ENCODE assay signal across 8 mouse cellular contexts in the genomic region with DNA sequence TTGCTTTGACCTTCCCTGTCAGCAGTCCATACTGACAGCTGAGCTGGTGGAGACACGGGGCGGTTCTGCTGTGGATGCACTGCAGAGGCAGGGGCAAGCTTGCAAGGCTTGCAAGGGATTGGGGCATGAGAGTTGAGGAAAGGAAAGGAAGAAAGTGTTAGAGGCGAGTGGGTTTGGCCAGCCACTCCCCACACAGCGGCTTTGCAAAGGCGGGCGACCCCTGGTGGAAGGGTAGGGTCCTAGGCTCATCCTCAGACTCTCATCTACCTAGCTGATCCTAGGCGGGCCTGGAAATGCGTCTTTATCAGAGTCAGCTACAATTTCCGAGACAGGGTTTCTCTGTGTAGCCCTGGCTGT. TPM values are rescaled to one million over a fixed set of nuclear protein-coding genes. Genes with fewer than 3 reads are reported as not detected.
DNase-seq lines count a peak whose midpoint lies in the region; ATAC-seq lines count a peak whose summit lies in the region.

No protein-coding gene starts in this region.

- peak; percentile 86 for DNase-seq in forebrain, embryonic 11.5 days (ENCODE audit: low spot score)
- DNase-seq in adrenal gland, adult 18-20 months (ENCODE audit: low spot score in 2 of 2) = peak; percentile 73 to 83
- peak; percentile 78 for DNase-seq in neural tube, embryonic 11.5 days (ENCODE audit: low spot score)
- peak; percentile 87 for DNase-seq in thymus, postnatal 0 days (ENCODE audit: low spot score)

- no peak overlapping the region for H3K4me3 ChIP-seq in forebrain, embryonic 11.5 days (ENCODE audit: low read depth, low read length)
- H3K4me3 ChIP-seq in forebrain, embryonic 16.5 days (replicated peaks; ENCODE audit: low read length) = no peak overlapping the region
- no peak overlapping the region for H3K4me3 ChIP-seq in hindbrain, embryonic 12.5 days
- H3K4me3 ChIP-seq in liver, embryonic 12.5 days = peak overlapping the region; percentile 32
- H3K4me3 ChIP-seq in neural tube, embryonic 11.5 days (ENCODE audit: low read depth, low read length) = peak overlapping the region; percentile 15; the same call in 1 of the 2 replicates

- H3K9ac ChIP-seq in forebrain, embryonic 11.5 days (ENCODE audit: low read length) = no peak overlapping the region
- no peak overlapping the region for H3K9ac ChIP-seq in forebrain, embryonic 16.5 days (replicated peaks; ENCODE audit: low read depth, low read length)
- 0 out of 2 replicates have a peak overlapping the region, but pooled peaks have one; percentile 33 for H3K9ac ChIP-seq in hindbrain, embryonic 12.5 days
- peak overlapping the region; percentile 17; the same call in 1 of the 2 replicates for H3K9ac ChIP-seq in liver, embryonic 12.5 days
- H3K9ac ChIP-seq in neural tube, embryonic 11.5 days (ENCODE audit: low read length) = no peak overlapping the region

- H3K4me1 ChIP-seq in forebrain, embryonic 11.5 days (replicated peaks; ENCODE audit: control insufficient read depth, insufficient read depth, low read length) = peaks cover 9% of the 10 kb centered on the region; the same call in 1 of the 2 replicates
- H3K4me1 ChIP-seq in forebrain, embryonic 16.5 days (replicated peaks; ENCODE audit: control insufficient read depth, insufficient read depth, low read length) = peaks cover 24% of the 10 kb centered on the region
- peaks cover 20% of the 10 kb centered on the region for H3K4me1 ChIP-seq in hindbrain, embryonic 12.5 days
- H3K4me1 ChIP-seq in liver, embryonic 12.5 days = peaks cover 46% of the 10 kb centered on the region
- H3K4me1 ChIP-seq in neural tube, embryonic 11.5 days (ENCODE audit: control insufficient read depth, insufficient read depth, low read length) = peaks cover 9% of the 10 kb centered on the region; the same call in 1 of the 2 replicates

- H3K9me3 ChIP-seq in forebrain, embryonic 11.5 days (ENCODE audit: control insufficient read depth, low read length) = no peaks in the 10 kb centered on the region
- no peaks in the 10 kb centered on the region for H3K9me3 ChIP-seq in forebrain, embryonic 16.5 days (ENCODE audit: control insufficient read depth, low read length)
- H3K9me3 ChIP-seq in hindbrain, embryonic 12.5 days (replicated peaks) = no peaks in the 10 kb centered on the region
- H3K9me3 ChIP-seq in liver, embryonic 12.5 days (replicated peaks) = no peaks in the 10 kb centered on the region
- no peaks in the 10 kb centered on the region for H3K9me3 ChIP-seq in neural tube, embryonic 11.5 days (ENCODE audit: control insufficient read depth, low read length)

- peak overlapping the region; percentile 26; the same call in 1 of the 2 replicates for H3K4me2 ChIP-seq in forebrain, embryonic 11.5 days (ENCODE audit: low read depth, low read length, severe bottlenecking)
- H3K4me2 ChIP-seq in forebrain, embryonic 16.5 days (ENCODE audit: low read length) = no peak overlapping the region
- peak overlapping the region; percentile 30 for H3K4me2 ChIP-seq in hindbrain, embryonic 12.5 days (replicated peaks)
- peak overlapping the region; percentile 61 for H3K4me2 ChIP-seq in liver, embryonic 12.5 days
- H3K4me2 ChIP-seq in neural tube, embryonic 11.5 days (ENCODE audit: low read depth) = peak overlapping the region; percentile 31

- WGBS in forebrain, embryonic 11.5 days = 6% methylated on average over 9 of the region's 9 CpGs
- WGBS in forebrain, embryonic 16.5 days = 7% methylated on average over 9 of the region's 9 CpGs
- WGBS in hindbrain, embryonic 12.5 days = 5% methylated on average over 9 of the region's 9 CpGs
- WGBS in liver, embryonic 12.5 days (ENCODE audit: insufficient replicate concordance) = under 1% methylated on average over 9 of the region's 9 CpGs
- 7% methylated on average over 9 of the region's 9 CpGs for WGBS in neural tube, embryonic 11.5 days

- no peak for ATAC-seq in forebrain, embryonic 11.5 days (replicated peaks; ENCODE audit: low FRiP score)
- ATAC-seq in forebrain, embryonic 16.5 days = no peak
- ATAC-seq in frontal cortex, adult (ENCODE audit: low TSS enrichment) = 0 out of 2 replicates have a peak, but pooled peaks have one; percentile 8
- no peak for ATAC-seq in hindbrain, embryonic 12.5 days (ENCODE audit: low FRiP score)
- no peak for ATAC-seq in liver, embryonic 12.5 days
- ATAC-seq in neural tube, embryonic 11.5 days (ENCODE audit: insufficient read depth, low FRiP score, low TSS enrichment) = no peak

- no peak overlapping the region for H3K27ac ChIP-seq in forebrain, embryonic 11.5 days (ENCODE audit: low read depth, low read length)
- H3K27ac ChIP-seq in forebrain, embryonic 16.5 days (ENCODE audit: low read length) = no peak overlapping the region
- no peak overlapping the region for H3K27ac ChIP-seq in hindbrain, embryonic 12.5 days
- no peak overlapping the region; the same call in 1 of the 2 replicates for H3K27ac ChIP-seq in liver, embryonic 12.5 days
- no peak overlapping the region for H3K27ac ChIP-seq in neural tube, embryonic 11.5 days (ENCODE audit: low read depth, low read length)

- H3K36me3 ChIP-seq in forebrain, embryonic 11.5 days (ENCODE audit: control insufficient read depth, insufficient read depth, low read length) = no peaks in the 10 kb centered on the region
- H3K36me3 ChIP-seq in forebrain, embryonic 16.5 days (ENCODE audit: control insufficient read depth, insufficient read depth) = no peaks in the 10 kb centered on the region
- H3K36me3 ChIP-seq in hindbrain, embryonic 12.5 days = no peaks in the 10 kb centered on the region
- 0 out of 2 replicates have a peak, but pooled peaks cover 3% of the 10 kb centered on the region for H3K36me3 ChIP-seq in liver, embryonic 12.5 days
- no peaks in the 10 kb centered on the region for H3K36me3 ChIP-seq in neural tube, embryonic 11.5 days (ENCODE audit: control insufficient read depth, insufficient read depth, low read length)

- H3K27me3 ChIP-seq in forebrain, embryonic 11.5 days (ENCODE audit: control insufficient read depth, insufficient read depth, low read length) = peaks cover 8% of the 10 kb centered on the region
- 0 out of 2 replicates have a peak, but pooled peaks cover 4% of the 10 kb centered on the region for H3K27me3 ChIP-seq in forebrain, embryonic 16.5 days (replicated peaks; ENCODE audit: control insufficient read depth, insufficient read depth, low read length)
- peaks cover 23% of the 10 kb centered on the region for H3K27me3 ChIP-seq in hindbrain, embryonic 12.5 days
- peaks cover 25% of the 10 kb centered on the region for H3K27me3 ChIP-seq in liver, embryonic 12.5 days (replicated peaks)
- H3K27me3 ChIP-seq in neural tube, embryonic 11.5 days (ENCODE audit: control insufficient read depth, insufficient read depth, low read length) = no peaks in the 10 kb centered on the region

RNA-seq across cellular contexts. Expression of a gene that starts 4.4 kb away (rescaled TPM):
- polyA plus RNA-seq in forebrain, embryonic 11.5 days (2014; fragmentation: Nextera tagmentation; extraction: Ambion mirVana) = 32.1 and 32.9 TPM in 2 replicates
- polyA plus RNA-seq in forebrain, embryonic 16.5 days (2015; fragmentation: Nextera tagmentation; extraction: Ambion mirVana) = 72.9 and 78.2 TPM in 2 replicates
- total RNA-seq in adrenal gland, adult 18-20 months (2021) = 100 to 1,000 TPM; 114 to 139 TPM
- polyA plus RNA-seq in hindbrain, embryonic 12.5 days (2016; fragmentation: Nextera tagmentation; extraction: Ambion mirVana) = 41.6 and 43.3 TPM in 2 replicates
- polyA plus RNA-seq in liver, embryonic 12.5 days (2016; fragmentation: Nextera tagmentation; extraction: Ambion mirVana) = 83.8 and 88.7 TPM in 2 replicates
- polyA plus RNA-seq in neural tube, embryonic 11.5 days (2014; fragmentation: Nextera tagmentation; extraction: Ambion mirVana) = 29.2 and 29.3 TPM in 2 replicates
- polyA plus RNA-seq in thymus, postnatal 0 days (2015; fragmentation: Nextera tagmentation; extraction: Ambion mirVana) = 44.5 and 48.3 TPM in 2 replicates

RNA-seq across cellular contexts. Expression of a gene that starts 15.0 kb away (rescaled TPM):
- polyA plus RNA-seq in forebrain, embryonic 11.5 days (2014; fragmentation: Nextera tagmentation; extraction: Ambion mirVana) = 4.8 and 5.5 TPM in 2 replicates
- 8.9 and 13.3 TPM in 2 replicates for polyA plus RNA-seq in forebrain, embryonic 16.5 days (2015; fragmentation: Nextera tagmentation; extraction: Ambion mirVana)
- total RNA-seq in adrenal gland, adult 18-20 months (2021) = 10 to 100 TPM; 13.2 to 25.2 TPM
- 9.1 and 10.7 TPM in 2 replicates for polyA plus RNA-seq in hindbrain, embryonic 12.5 days (2016; fragmentation: Nextera tagmentation; extraction: Ambion mirVana)
- 3.5 and 3.9 TPM in 2 replicates for polyA plus RNA-seq in liver, embryonic 12.5 days (2016; fragmentation: Nextera tagmentation; extraction: Ambion mirVana)
- 3.5 and 6.0 TPM in 2 replicates for polyA plus RNA-seq in neural tube, embryonic 11.5 days (2014; fragmentation: Nextera tagmentation; extraction: Ambion mirVana)
- polyA plus RNA-seq in thymus, postnatal 0 days (2015; fragmentation: Nextera tagmentation; extraction: Ambion mirVana) = 61.7 and 72.6 TPM in 2 replicates

RNA-seq across cellular contexts. Expression of a gene that starts 51.6 kb away (rescaled TPM):
- polyA plus RNA-seq in forebrain, embryonic 11.5 days (2014; fragmentation: Nextera tagmentation; extraction: Ambion mirVana) = 0.33 TPM in 1 of 2 replicates, not detected in the other
- 0.18 and 0.42 TPM in 2 replicates for polyA plus RNA-seq in forebrain, embryonic 16.5 days (2015; fragmentation: Nextera tagmentation; extraction: Ambion mirVana)
- total RNA-seq in adrenal gland, adult 18-20 months (2021) = 1 to 10 TPM in 1 of 2 experiments, under 1 TPM in 1; 0.30 to 1.2 TPM
- polyA plus RNA-seq in hindbrain, embryonic 12.5 days (2016; fragmentation: Nextera tagmentation; extraction: Ambion mirVana) = 0.25 TPM in 2 replicates
- polyA plus RNA-seq in liver, embryonic 12.5 days (2016; fragmentation: Nextera tagmentation; extraction: Ambion mirVana) = not detected in 2 replicates
- polyA plus RNA-seq in neural tube, embryonic 11.5 days (2014; fragmentation: Nextera tagmentation; extraction: Ambion mirVana) = 0.20 and 0.32 TPM in 2 replicates
- 159 and 186 TPM in 2 replicates for polyA plus RNA-seq in thymus, postnatal 0 days (2015; fragmentation: Nextera tagmentation; extraction: Ambion mirVana)

Comparison
In these comparisons a context has a peak if more than half of its experiments do, and no peak if none do; other contexts are left out.
1. H3K4me3 ChIP-seq: peak in liver, embryonic 12.5 days (single experiment) and neural tube, embryonic 11.5 days (single experiment); none in forebrain, embryonic 11.5 days (single experiment), forebrain, embryonic 16.5 days (single experiment) and hindbrain, embryonic 12.5 days (single experiment).
2. H3K9ac ChIP-seq: peak in hindbrain, embryonic 12.5 days (single experiment) and liver, embryonic 12.5 days (single experiment); none in forebrain, embryonic 11.5 days (single experiment), forebrain, embryonic 16.5 days (single experiment) and neural tube, embryonic 11.5 days (single experiment).
3. RNA of a gene that starts 51.6 kb away (polyA plus RNA-seq): 159 to 186 TPM in thymus, postnatal 0 days; 0.25 TPM in hindbrain, embryonic 12.5 days, 0.20 to 0.32 TPM in neural tube, embryonic 11.5 days, 0.18 to 0.42 TPM in forebrain, embryonic 16.5 days, 0.33 TPM in forebrain, embryonic 11.5 days and not detected in liver, embryonic 12.5 days; every median in the first group is over 100 times any median in the second.
4. Peak in every context shown above with its lines, with median percentiles within 50 percentile points of each other: DNase-seq.